Mouse (Mus musculus): ENCODE measurements around the gene Opcml.

DNA sequence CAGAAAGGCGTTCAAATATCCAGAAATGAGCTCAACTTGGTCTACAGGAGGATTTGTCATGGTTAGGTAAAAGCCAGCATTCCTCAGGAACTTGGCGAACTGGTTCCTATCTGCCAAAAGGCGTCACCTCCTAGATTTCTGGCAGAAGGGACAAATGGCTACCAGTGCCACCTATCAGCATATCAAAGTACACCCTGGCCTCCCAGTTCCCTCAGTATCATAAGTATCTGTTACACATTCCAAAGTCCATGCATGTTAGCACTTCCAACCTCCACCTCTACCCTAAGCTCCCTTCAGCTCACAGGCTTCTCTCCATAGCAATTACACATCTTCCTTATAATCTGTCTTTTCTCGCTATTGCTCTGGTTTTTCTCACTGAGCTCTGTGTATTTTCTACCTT lies 993.3 kb downstream of the Opcml start:
- TF ChIP-seq CTCF (IDR thresholded peaks at IDR 0.05; ENCODE audit: low read depth) (no peak), EP300 (IDR thresholded peaks at IDR 0.05; ENCODE audit: low read depth) (no peak)
